Mouse (Mus musculus): ENCODE results near the gene Klrg1.
A peak's percentile ranks its signal among the peaks of the same experiment; 100 is the strongest.

Gene Klrg1

DNA sequence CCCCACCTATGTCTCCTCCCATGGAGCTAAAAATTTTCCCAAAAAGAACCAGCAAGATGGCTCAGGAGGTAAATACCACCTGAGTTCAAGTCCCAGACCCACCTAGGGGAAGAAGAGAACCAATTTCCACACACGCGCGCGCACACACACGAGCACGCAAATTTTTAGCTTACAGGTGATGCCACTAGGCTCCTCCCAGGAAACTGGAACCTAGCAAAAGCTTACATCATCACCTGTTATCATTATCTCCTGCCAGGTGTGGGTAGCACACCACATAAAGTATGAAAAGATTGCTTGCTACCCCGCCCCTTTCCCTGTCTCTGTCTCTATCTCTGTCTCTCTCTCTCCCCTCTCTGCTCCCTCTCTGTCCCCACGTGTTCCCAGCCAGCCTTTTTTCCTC is 10.4 kb upstream of the Klrg1 start:
- no peak for DNase-seq (ENCODE audit: low spot score in 2 of 2)

DNA sequence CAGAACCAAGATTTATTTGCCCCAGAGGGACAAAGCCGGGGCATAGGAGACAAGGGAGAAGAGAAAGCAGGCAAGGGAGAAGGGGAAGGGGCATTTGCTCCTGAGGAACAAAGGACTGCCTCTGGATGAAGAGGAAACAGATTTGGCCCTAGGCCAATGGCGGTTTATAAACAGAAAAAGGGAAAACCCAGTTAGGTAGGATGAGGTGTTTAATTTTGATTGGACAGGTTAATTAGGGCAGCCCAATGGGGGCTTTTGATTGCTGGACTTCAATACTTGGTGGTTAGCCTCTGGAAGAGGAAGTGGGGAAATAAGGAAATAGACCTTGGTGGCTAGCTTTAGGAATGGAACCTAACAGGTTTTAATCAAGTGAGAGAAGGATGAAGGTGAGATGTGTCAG is 9.5 kb upstream of the Klrg1 start:
- DNase-seq (ENCODE audit: low spot score in 2 of 2), result no peak

DNA sequence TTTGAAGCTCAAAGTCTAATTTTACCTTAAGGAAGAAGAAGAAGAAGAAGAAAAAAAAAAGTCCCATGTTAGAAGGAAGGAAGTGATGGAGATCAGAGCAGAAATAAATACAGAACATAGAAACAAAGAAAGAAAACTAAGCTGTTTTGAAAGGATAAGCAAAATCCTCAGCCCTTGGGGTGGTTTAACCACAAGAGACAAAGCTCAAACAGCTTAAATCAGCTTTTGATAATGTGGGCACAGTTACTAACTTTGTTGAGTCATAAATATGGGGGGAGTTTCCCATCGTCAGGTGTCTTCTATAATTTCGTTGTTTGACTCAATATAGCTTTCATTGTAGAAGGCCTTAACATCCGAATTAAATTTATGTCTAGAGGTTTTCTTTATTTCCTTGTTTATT is 9.1 kb upstream of the Klrg1 start:
- no peak for DNase-seq (ENCODE audit: low spot score in 2 of 2)

DNA sequence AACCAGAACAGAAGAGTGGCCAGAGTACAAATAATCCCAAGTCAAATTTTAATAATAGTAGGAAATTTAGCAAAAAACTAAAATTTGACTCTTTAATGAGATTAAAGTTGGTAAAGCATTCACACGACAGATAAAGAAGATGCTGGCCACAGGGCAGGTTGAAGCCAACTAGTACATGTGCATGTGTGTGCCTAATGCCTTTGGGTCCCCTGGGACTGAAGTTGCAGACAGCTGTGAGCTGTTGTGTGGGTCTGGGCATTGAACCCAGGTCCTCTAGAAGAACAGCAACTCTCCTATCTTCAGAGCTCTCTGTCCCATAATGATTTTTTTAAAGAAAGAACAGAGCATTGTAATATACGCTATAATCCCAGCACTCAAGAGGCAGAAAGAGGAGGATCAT is 8.6 kb upstream of the Klrg1 start:
- DNase-seq (ENCODE audit: low spot score in 2 of 2), result no peak

DNA sequence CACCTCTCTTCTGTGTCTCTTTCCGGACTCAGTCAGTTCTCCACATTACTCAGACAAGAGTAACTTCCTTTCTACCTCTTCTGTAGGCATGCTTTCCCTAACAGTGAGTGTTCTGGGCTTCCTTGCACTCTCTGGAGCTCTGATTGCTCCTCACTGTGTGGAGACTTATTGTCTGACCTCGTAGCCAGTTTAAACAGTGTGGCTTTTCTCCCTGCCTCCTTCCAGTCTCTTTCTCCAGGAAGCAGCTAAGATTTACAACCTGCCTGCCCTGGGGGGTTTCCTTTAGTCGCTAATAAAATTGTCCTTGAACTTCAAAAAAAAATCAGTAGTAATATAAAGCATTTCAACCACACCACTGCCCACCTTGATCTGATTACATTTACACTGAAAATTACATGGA is 7.6 kb upstream of the Klrg1 start:
- no peak for DNase-seq (ENCODE audit: low spot score in 2 of 2)

DNA sequence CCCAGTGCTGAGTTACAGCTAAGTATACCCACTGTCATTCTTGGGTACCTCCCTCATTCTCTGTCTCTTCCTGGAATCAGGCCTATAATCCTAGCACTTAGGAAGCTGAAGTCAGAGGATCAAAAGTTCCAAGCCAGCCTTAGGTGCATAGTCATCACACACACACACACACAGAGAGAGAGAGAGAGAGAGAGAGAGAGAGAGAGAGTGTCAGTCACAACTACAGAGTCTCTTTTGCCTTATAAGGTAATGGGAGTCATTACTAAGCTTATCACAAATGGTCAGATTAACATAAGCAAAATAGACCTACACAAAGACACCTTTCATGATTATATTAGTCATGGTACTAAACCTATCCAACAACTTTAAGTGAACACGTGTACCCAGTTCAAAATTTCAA is 6.6 kb upstream of the Klrg1 start:
- DNase-seq (ENCODE audit: low spot score in 2 of 2), result no peak

DNA sequence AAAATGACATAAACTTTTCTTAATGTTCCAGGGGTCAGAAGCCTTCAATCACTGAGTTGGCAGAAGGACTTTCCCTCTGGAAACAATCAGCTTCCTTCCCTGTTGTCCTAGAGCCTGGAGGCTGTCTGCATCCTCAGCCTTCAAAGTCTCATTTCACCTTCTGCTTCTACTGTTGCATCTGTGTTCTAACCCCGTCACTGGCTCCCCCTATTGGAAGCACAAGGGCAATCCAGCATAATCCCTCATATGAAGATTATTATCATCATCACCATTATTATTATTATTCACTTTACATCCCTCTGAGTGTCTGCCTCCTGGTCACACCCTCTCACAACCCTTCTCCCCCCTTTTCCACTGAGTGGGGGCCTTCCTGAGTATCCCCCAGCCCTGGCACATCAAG is 5.6 kb upstream of the Klrg1 start:
- DNase-seq (ENCODE audit: low spot score in 2 of 2), result no peak

DNA sequence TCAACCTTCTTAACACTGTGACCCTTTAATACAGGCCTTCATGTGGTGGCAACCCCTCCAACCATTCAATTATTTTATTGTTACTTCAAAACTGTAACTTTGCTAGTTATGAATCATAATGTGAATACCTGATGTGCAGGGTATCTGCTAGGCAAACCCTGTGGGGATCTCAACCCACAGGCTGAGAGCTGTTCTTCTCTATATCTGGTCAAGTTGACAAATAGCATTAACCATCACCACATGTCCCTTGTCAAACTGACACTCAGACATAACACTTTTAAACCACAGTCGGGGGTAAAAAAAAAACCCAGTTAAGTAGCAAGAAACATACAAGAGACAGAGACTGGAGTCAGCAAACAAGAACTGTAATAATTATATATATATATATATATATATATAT is 2.1 kb upstream of the Klrg1 start:
- DNase-seq (ENCODE audit: low spot score in 2 of 2), result no peak

DNA sequence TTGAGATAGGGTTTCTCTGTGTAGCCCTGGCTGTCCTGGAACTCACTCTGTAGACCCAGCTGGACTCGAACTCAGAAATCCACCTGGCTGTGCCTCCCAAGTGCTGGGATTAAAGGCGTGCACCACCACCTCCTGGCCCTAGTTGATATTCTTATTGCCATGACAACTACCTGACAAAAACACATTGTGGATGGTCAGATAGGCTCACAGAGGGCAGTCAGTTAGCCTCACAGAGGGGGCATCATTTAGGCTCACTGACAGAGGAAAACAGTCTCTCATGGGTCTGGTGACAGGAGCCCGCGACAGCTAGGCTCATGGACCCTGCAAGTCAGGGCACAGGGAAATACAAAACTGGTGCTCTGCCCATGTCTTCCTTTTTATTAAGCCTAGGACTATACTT is 1.6 kb upstream of the Klrg1 start:
- no peak for DNase-seq (ENCODE audit: low spot score in 2 of 2)

DNA sequence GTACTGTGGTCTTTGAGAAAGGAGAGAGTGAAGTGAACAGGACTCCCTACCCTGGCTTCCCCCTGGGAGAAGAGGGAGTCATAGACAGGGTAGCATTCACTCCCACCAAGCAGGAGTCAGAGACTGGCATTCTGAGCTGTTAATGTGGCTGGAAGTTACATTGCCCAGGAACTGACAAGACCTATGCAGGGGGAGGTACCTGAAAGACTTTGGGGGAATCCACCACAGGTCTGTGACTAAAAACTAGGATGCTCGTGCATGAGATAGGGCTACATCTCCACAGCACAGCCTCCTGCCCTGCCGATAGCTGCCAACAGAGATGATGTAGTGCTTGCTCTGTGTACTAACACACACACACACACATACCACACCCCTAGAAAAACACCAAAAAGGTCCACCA is 747 bp upstream of the Klrg1 start:
- no peak for DNase-seq (ENCODE audit: low spot score in 2 of 2)

DNA sequence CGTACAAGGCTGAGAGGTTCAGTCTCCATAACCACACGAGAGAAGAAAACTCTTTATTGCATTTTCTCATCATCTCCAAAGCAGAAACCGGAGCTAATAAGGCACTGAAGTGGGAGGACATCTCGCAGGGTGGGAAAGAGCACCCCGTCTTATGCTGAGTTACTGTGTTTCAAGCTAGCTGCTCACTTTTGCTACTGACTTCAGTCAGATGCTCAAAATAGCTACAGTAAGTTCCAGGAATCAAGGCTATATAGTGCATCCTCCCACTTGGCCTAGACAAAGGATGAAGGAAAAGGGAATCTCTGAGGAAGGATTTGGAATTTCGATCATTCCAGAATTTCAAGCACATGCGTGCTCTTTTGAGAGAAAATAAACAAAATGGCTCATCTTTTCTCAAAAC is 6.1 kb downstream of the Klrg1 start:
- no peak for DNase-seq (ENCODE audit: low spot score in 2 of 2)

DNA sequence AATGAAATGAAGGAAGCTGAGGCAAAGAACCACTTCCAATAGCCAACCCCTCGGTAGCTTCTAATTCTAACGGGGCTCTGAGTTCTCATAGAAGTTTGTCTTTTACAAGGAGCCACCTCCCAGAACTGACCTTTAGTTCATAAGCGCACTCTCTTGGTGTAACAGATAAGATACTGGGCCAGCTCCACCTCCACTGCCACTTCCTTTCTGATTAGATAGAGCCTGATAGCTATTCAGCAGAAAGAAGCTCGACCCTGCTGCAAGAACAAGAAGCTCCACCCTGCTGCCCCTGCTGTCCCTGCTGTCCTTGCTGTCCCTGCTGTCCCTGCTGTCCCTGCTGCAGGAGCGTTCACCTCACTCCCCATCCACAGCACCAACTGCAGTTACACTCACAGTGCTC is 8.1 kb downstream of the Klrg1 start:
- no peak for DNase-seq (ENCODE audit: low spot score in 2 of 2)

DNA sequence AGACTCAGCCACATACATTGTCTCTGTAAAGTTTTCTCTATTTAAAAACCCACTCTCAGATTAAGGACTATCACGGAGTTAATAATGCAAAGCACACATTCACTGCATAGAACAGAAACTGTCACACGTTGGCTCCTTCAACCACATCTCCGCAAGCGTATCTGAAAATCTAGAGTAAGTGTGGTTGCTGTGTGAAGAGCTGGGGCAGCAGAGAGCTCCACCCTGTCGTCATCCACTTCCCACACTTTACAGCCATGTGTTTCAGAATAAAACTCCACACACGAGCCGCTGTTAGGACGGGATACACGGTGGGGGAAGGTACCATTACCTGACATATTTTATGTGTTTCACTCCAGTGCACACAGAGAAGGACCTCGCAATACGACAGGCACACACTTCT is 12.5 kb downstream of the Klrg1 start:
- DNase-seq (ENCODE audit: low spot score in 2 of 2), result no peak

DNA sequence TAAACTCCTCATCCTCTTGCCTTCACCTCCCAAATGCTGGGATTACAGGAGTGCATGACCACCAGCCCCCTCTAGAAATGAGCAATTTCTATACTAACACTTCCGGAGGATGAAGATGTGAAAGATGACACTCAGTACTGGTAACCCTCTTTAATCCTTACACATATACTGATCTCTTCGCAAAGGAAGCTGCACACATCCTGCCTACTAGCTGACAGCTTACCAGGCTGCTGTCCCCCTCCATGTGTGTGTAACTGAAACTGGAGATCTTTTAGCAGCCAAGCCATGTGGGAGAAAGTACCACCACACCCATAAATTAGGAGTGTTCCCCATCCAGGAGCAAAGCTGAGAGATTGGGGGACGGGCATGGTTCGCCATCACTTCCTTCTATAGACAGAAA is 13.5 kb downstream of the Klrg1 start:
- DNase-seq (ENCODE audit: low spot score in 2 of 2), result no peak

DNA sequence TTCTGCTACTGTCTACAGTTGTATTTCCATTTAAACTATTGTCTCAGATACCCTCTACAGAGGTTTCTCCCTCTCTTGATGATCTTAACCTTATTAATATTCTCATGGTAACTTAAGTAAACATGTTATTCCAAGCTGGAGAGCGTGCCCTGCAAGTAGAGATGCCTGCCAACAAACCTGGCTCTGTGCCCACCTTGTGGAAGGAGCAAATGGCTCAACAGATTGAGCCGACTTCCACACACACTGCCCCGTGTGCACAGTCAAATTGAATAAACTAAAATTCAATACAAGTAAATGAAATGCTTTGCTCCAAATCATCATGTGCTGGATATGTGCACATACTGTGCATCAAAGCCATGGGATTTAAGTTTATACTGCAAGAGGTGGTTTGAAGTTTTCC is 14.1 kb downstream of the Klrg1 start:
- DNase-seq (ENCODE audit: low spot score in 2 of 2), result peak in 1 of 2 experiments; percentile 14

DNA sequence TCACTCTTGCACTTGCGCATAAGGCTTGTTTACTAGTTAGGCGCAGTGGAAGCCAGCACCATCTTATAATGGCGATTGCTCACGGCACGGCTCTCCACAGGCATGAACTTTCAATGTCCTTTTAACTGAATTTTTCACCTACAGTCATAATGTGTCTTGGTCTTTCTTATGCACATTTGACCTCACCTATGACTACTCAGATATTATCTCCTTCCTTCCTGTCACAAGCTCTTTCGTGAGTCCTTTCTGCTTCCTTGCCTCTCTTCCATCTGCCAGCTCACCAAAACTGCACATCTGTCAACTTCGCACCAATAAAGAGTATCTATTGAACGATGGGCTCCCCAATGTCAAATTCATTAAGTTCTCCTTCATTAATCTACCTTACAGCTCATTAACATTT is 20.1 kb downstream of the Klrg1 start:
- DNase-seq (ENCODE audit: low spot score in 2 of 2), result no peak

DNA sequence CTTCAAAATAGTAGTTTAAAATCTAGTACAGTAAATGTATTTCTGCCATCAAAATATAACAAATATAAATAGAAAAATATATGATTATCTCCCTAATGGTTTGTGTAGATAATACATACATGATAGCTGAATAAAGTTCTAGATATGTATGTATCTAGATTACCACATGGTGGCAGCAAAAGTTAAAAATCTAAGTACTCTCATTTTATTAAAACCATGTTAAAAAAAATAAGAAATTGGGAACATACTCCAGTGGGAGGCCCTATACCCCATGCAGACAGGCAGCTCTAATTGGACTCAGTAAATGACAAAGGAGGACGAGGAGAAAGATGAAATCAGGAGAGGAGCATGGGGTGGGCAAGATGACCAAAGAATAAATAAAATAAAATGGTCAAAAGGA is 30.5 kb downstream of the Klrg1 start:
- DNase-seq (ENCODE audit: low spot score in 2 of 2), result no peak

DNA sequence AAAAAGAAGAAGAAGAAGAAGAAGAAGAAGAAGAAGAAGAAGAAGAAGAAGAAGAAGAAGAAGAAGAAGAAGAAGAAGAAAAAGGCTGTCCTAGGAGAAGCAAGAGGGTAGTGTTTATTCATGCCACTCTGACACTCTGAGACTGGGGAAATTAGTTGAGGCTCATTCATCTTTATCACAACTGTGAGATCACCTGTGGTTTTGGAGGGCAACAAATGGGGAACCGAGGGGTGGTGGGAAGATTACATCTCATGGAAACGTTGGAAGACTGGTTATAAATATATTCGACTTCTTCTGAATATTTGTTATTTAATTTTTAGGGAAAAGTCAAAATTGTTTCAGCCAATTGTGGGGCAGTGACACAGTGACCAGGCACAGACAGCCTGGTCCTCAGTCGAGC is 32.6 kb downstream of the Klrg1 start:
- DNase-seq (ENCODE audit: low spot score in 2 of 2), result no peak

Data from right cerebral cortex, postnatal 36 days (tissue).